Mouse (Mus musculus) cerebellum, postnatal 36 days (tissue): ENCODE measurements around the gene Runx2.
A peak's percentile ranks its signal among the peaks of the same experiment; 100 is the strongest.

Experiments
- DNase-seq, 2 experiments: peaks; one replicate each; pipeline ENCODE4 v3.0.0; 2021 to 2022; ENCODE audit warnings: mixed read lengths in 2 of 2

Gene Runx2

GRCm38 (mm10) chr17:44455681-44456600 lies 358.7 kb downstream of the Runx2 start:
- peak; percentile 42 to 52 for DNase-seq

DNA sequence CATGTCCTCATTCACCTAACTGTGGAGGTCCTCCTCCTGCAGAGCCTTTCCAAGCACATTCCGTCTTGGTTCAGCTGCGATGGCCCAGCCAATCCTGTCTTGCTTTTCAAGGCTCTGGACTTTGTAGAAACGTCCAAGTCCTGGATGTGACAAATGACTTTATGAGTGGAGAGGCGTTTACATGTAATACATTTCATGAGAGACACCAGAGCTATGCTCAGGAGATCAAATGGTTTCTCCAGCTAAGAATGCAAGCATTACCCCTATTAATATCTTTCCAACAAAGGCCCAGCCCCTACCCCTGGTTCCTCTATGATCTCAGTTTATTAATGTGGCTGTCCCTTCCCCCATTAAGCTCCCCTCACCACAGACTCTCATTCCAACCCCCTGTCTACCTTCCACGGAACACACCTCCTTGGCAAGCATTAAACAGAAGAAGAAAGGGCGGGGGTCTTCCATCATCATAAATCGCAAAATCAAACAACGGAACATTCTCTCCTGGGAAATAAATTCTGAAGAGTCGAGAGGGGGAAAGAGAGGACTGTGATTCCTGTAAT lies 364.6 kb downstream of the Runx2 start:
- DNase-seq = no peak
